Mouse (Mus musculus): ENCODE data around the gene Vps13d. TPM values are rescaled to one million over a fixed set of nuclear protein-coding genes. Genes with fewer than 3 reads are reported as not detected.

Gene Vps13d
- polyA plus RNA-seq, 1 experiment from 2014 or later, result 3.5 TPM

- Histone ChIP-seq H3K4me1 (no peaks in the 10 kb centered on the region), H3K27ac (no peak overlapping the region), H3K4me2 (no peak overlapping the region), H3K4me3 (no peak overlapping the region), H3K9me3 (replicated peaks) (no peaks in the 10 kb centered on the region), H3K36me3 (peaks cover 95% of the 10 kb centered on the region), H3K9ac (no peak overlapping the region), H3K27me3 (replicated peaks) (no peaks in the 10 kb centered on the region)
- ATAC-seq, result no peak
- WGBS (ENCODE audit: insufficient replicate concordance), result 84% methylated on average over 1 of the region's 1 CpGs
Measured at GRCm38 (mm10) chr4:145099344-145099743, 95.5 kb downstream of the Vps13d start.

- no peaks in the 10 kb centered on the region for H3K27me3 ChIP-seq (replicated peaks)
- H3K9ac ChIP-seq, result no peak overlapping the region
- no peak overlapping the region for H3K27ac ChIP-seq
- no peak overlapping the region for H3K4me3 ChIP-seq
- H3K4me1 ChIP-seq, result no peaks in the 10 kb centered on the region
- no peak for ATAC-seq
- H3K36me3 ChIP-seq, result peaks cover 97% of the 10 kb centered on the region
- WGBS (ENCODE audit: insufficient replicate concordance), result 81% methylated on average over 3 of the region's 3 CpGs
- H3K4me2 ChIP-seq, result no peak overlapping the region
- H3K9me3 ChIP-seq (replicated peaks), result no peaks in the 10 kb centered on the region
Measured at GRCm38 (mm10) chr4:145097974-145098373, 96.8 kb downstream of the Vps13d start.

DNA sequence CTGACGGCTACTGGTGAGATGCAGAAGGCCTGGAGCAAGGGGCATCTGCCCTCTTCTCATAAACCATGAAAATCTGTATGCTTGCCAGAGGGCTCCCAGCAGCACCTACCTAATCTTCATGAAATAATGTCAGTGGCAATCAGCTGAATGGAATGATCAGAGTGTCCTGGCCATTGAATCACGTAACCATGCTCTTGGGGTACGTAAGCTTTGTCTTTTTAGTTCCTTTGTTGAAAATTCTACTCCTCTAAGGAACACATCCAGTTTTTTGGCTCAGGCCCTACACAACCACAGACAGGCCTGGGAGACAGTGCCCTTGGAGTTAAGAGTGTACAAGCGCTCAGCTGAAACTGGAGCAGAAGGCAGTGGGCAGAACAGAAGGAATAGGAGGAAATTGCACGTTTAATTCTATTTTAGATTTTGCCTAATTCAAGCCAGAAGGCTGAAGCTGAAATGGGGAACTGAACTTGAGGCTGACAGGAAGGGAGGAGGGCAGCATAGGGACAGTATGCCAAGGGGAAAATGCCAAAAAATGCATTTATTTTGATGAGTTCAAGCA lies 98.2 kb downstream of the Vps13d start:
- Histone ChIP-seq H3K27ac (no peak overlapping the region), H3K36me3 (peaks cover 97% of the 10 kb centered on the region), H3K27me3 (replicated peaks) (no peaks in the 10 kb centered on the region), H3K4me1 (no peaks in the 10 kb centered on the region), H3K9ac (no peak overlapping the region), H3K4me2 (no peak overlapping the region), H3K9me3 (replicated peaks) (no peaks in the 10 kb centered on the region), H3K4me3 (no peak overlapping the region)
- WGBS (ENCODE audit: insufficient replicate concordance), result 77% methylated on average over 5 of the region's 5 CpGs
- no peak for ATAC-seq

- Histone ChIP-seq H3K4me3 (no peak overlapping the region), H3K36me3 (peaks cover 92% of the 10 kb centered on the region), H3K9ac (no peak overlapping the region), H3K27me3 (replicated peaks) (no peaks in the 10 kb centered on the region), H3K9me3 (replicated peaks) (no peaks in the 10 kb centered on the region), H3K4me2 (no peak overlapping the region), H3K4me1 (no peaks in the 10 kb centered on the region), H3K27ac (no peak overlapping the region)
- no peak for ATAC-seq
- 87% methylated on average over 4 of the region's 4 CpGs for WGBS (ENCODE audit: insufficient replicate concordance)
Measured at GRCm38 (mm10) chr4:145086509-145086908, 108.3 kb downstream of the Vps13d start.

DNA sequence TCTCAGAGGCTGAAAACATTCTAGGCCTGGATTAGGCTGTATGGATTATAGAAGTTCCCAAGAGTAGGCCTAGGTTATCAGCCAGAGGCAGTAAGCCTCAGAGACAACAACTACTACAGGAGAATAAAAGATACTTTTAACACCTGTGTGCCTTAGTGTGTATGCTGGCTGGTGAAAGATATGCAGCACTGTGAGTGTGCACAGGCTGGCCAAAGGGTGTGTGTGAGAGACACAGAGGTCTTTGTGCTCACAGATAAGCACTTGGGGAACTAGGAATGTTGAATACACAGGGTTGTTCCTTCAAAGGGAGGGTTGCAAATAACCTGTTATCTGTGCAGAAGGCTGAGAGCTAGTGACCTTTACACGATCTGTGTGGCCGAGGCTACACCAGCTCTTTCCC lies 115.5 kb downstream of the Vps13d start:
- peak; percentile 84 for ATAC-seq

DNA sequence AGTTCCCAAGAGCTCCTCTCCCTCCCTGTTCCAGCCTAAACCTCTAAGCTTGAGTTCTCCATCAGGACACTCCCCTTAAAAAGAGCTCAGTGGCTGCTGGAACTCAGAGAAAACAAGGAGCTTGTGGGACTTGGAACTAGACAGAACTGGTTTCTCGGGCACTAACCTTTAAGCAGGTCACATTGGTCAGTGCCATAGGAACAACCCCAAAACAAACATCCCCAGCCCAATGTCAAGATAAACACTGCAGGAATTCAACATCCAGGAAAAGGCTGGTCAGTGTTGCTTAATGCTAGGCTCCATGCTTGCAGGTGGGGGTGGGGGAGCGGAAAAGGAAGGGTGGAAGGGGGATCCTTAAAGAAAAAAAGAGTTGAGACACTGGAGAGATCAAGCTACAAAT lies 120.5 kb downstream of the Vps13d start:
- Histone ChIP-seq H3K27me3 (replicated peaks) (no peaks in the 10 kb centered on the region), H3K9me3 (replicated peaks) (no peaks in the 10 kb centered on the region), H3K4me3 (no peak overlapping the region), H3K4me1 (peaks cover 6% of the 10 kb centered on the region), H3K36me3 (peaks cover 92% of the 10 kb centered on the region), H3K9ac (no peak overlapping the region), H3K4me2 (no peak overlapping the region), H3K27ac (0 out of 2 replicates have a peak overlapping the region, but pooled peaks have one; percentile 45)
- peak; percentile 69 for ATAC-seq
- WGBS (ENCODE audit: insufficient replicate concordance), result 68% methylated on average over 2 of the region's 2 CpGs

More for the DNA sequence above, 115.5 kb downstream of the Vps13d start:
- Histone ChIP-seq H3K4me1 (peaks cover 13% of the 10 kb centered on the region), H3K27ac (peak overlapping the region; percentile 28; the same call in 1 of the 2 replicates), H3K9ac (no peak overlapping the region), H3K4me3 (no peak overlapping the region), H3K27me3 (replicated peaks) (no peaks in the 10 kb centered on the region), H3K36me3 (peaks cover 93% of the 10 kb centered on the region), H3K9me3 (replicated peaks) (no peaks in the 10 kb centered on the region), H3K4me2 (no peak overlapping the region)
- WGBS (ENCODE audit: insufficient replicate concordance), result 31% methylated on average over 2 of the region's 2 CpGs

GRCm38 (mm10) chr4:145073728-145074127 lies 121.1 kb downstream of the Vps13d start:
- H3K4me2 ChIP-seq, result no peak overlapping the region
- WGBS (ENCODE audit: insufficient replicate concordance), result 78% methylated on average over 7 of the region's 7 CpGs
- ATAC-seq, result no peak
- H3K27ac ChIP-seq, result no peak overlapping the region
- H3K9ac ChIP-seq, result no peak overlapping the region
- no peak overlapping the region for H3K4me3 ChIP-seq
- peaks cover under 1% of the 10 kb centered on the region; the same call in 1 of the 2 replicates for H3K4me1 ChIP-seq
- H3K36me3 ChIP-seq, result peaks cover 91% of the 10 kb centered on the region
- no peaks in the 10 kb centered on the region for H3K27me3 ChIP-seq (replicated peaks)
- no peaks in the 10 kb centered on the region for H3K9me3 ChIP-seq (replicated peaks)

GRCm38 (mm10) chr4:145071942-145072341 lies 122.9 kb downstream of the Vps13d start:
- Histone ChIP-seq H3K36me3 (peaks cover 88% of the 10 kb centered on the region), H3K4me1 (no peaks in the 10 kb centered on the region), H3K4me3 (no peak overlapping the region), H3K9me3 (replicated peaks) (no peaks in the 10 kb centered on the region), H3K27me3 (replicated peaks) (no peaks in the 10 kb centered on the region), H3K4me2 (no peak overlapping the region), H3K9ac (no peak overlapping the region), H3K27ac (no peak overlapping the region)
- ATAC-seq, result no peak
- WGBS (ENCODE audit: insufficient replicate concordance), result 76% methylated on average over 7 of the region's 7 CpGs

GRCm38 (mm10) chr4:145067019-145067680 lies 127.7 kb downstream of the Vps13d start:
- Histone ChIP-seq H3K4me1 (no peaks in the 10 kb centered on the region), H3K4me2 (no peak overlapping the region), H3K27me3 (replicated peaks) (no peaks in the 10 kb centered on the region), H3K4me3 (no peak overlapping the region), H3K9me3 (replicated peaks) (no peaks in the 10 kb centered on the region), H3K36me3 (peaks cover 90% of the 10 kb centered on the region), H3K27ac (no peak overlapping the region), H3K9ac (no peak overlapping the region)
- WGBS (ENCODE audit: insufficient replicate concordance), result 83% methylated on average over 6 of the region's 6 CpGs
- no peak for ATAC-seq

DNA sequence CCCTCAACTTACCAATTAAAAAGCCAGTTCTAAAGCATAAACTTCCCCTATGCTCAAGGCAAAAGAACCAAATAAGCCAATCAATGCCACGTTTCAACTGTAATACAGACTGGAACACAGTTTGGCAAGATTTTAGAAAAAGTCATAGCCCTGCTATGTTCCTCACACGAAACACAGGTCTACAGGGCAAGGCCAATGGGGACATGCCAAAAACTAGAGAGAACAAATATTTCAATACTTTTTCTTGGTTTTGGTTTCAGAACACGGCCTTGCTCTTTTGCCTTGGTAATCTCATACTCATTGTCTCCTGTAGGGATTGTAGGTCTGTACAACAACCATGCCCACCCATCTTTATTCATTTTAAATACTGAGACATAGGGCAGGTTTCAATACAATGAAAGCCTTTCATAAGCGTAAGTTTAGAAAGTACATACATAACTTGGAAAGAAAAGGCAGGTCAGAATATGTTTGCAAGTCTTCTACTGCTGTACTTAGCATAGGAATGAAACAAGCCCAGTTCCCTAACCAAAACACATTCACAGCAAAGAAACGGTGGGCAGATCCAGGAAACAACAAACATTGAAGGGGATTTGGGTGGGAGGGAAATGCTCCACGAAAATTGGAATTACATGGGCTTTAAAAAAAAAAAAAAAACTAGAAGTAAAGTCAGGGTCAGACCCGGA lies 128.3 kb downstream of the Vps13d start:
- WGBS (ENCODE audit: insufficient replicate concordance), result 76% methylated on average over 7 of the region's 7 CpGs
- Histone ChIP-seq H3K36me3 (peaks cover 90% of the 10 kb centered on the region), H3K27me3 (replicated peaks) (no peaks in the 10 kb centered on the region), H3K4me2 (no peak overlapping the region), H3K27ac (no peak overlapping the region), H3K4me3 (no peak overlapping the region), H3K4me1 (no peaks in the 10 kb centered on the region), H3K9me3 (replicated peaks) (no peaks in the 10 kb centered on the region), H3K9ac (no peak overlapping the region)
- ATAC-seq, result no peak

- H3K36me3 ChIP-seq, result peaks cover 93% of the 10 kb centered on the region
- ATAC-seq, result peak; percentile 80
- 72% methylated on average over 2 of the region's 2 CpGs for WGBS (ENCODE audit: insufficient replicate concordance)
Measured at GRCm38 (mm10) chr4:145058749-145059442, 135.9 kb downstream of the Vps13d start.

GRCm38 (mm10) chr4:145056346-145056745 lies 138.5 kb downstream of the Vps13d start:
- no peak for ATAC-seq
- 79% methylated on average over 3 of the region's 3 CpGs for WGBS (ENCODE audit: insufficient replicate concordance)
- H3K27ac ChIP-seq, result no peak overlapping the region
- peaks cover 94% of the 10 kb centered on the region for H3K36me3 ChIP-seq
- H3K27me3 ChIP-seq (replicated peaks), result no peaks in the 10 kb centered on the region
- no peaks in the 10 kb centered on the region for H3K9me3 ChIP-seq (replicated peaks)
- no peak overlapping the region for H3K9ac ChIP-seq
- H3K4me2 ChIP-seq, result no peak overlapping the region
- H3K4me1 ChIP-seq, result peaks cover 14% of the 10 kb centered on the region
- no peak overlapping the region for H3K4me3 ChIP-seq

More at GRCm38 (mm10) chr4:145058749-145059442, 135.9 kb downstream of the Vps13d start:
- no peak overlapping the region for H3K4me2 ChIP-seq
- H3K27me3 ChIP-seq (replicated peaks), result no peaks in the 10 kb centered on the region
- H3K27ac ChIP-seq, result no peak overlapping the region
- H3K4me3 ChIP-seq, result no peak overlapping the region
- no peak overlapping the region for H3K9ac ChIP-seq
- peaks cover 14% of the 10 kb centered on the region for H3K4me1 ChIP-seq
- H3K9me3 ChIP-seq (replicated peaks), result no peaks in the 10 kb centered on the region
